Mouse (Mus musculus): Measurements from ENCODE around the gene Fbxl3. TPM values are rescaled to one million over a fixed set of nuclear protein-coding genes. Genes with fewer than 3 reads are reported as not detected.
A peak's percentile ranks its signal among the peaks of the same experiment; 100 is the strongest.

Fbxl3 gene
- polyA plus RNA-seq (2015; fragmentation: Nextera tagmentation; extraction: Ambion mirVana): 18.8 and 20.0 TPM in 2 replicates

DNA sequence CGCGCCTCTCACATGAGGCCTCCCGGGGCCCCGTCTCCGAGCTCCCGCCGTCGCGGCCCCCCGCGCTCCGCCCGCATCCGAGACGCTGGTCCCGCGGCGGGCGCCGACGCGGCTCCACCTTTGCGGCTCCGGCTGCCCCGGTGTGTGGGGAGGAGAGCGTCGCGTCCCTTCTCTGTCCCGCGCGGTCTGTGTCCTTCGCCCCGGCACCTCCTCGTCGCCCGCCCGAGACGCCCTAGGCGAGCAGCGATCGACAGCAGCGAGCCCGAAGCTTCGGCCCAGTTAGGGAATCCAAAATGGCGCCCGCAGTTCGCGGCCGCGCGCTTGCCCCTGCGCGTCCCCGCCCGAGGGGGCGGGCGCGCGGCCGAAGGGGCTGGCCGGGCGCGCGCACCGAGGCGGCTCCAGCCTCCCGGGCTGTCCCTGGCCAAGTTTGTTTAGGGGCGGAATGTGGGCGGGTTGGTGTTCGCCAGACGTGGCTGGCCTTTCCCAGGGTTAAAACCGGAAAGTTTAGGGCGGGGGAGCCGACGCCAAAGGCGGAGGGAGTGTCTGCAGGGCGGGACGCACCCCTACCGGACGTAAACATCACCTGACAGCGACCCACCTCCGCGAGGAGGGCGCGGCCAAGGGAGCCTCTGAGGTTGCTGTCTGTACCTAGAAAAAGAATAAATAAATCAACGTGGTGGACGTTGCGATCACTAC is at the start of gene Fbxl3:
Gene Fbxl3 (minus strand): TSS at position 329 of the 696 bp plus-strand sequence.
- Histone ChIP-seq H3K4me3 (peak within 1 kb of the TSS; percentile 97), H3K27me3 (no peaks in the 10 kb centered on the region), H3K4me1 (replicated peaks) (peaks cover 13% of the 10 kb centered on the region), H3K9ac (peak within 1 kb of the TSS; percentile 100), H3K36me3 (no peaks in the 10 kb centered on the region; the same call in 1 of the 2 replicates), H3K27ac (peak within 1 kb of the TSS; percentile 99), H3K9me3 (replicated peaks) (no peaks in the 10 kb centered on the region), H3K4me2 (peak within 1 kb of the TSS; percentile 69)
- peak; percentile 94 for ATAC-seq (replicated peaks; ENCODE audit: insufficient number of reproducible peaks, insufficient read depth, low FRiP score, low read depth)
- under 1% methylated on average over 88 of the region's 88 CpGs for WGBS

GRCm38 (mm10) chr14:103131991-103132390 is 32.6 kb upstream of the Fbxl3 start:
- Histone ChIP-seq H3K9me3 (replicated peaks) (no peaks in the 10 kb centered on the region), H3K27me3 (no peaks in the 10 kb centered on the region), H3K4me2 (no peak overlapping the region), H3K36me3 (peaks cover 53% of the 10 kb centered on the region), H3K27ac (no peak overlapping the region), H3K9ac (no peak overlapping the region), H3K4me1 (replicated peaks) (no peaks in the 10 kb centered on the region), H3K4me3 (no peak overlapping the region)
- WGBS: 85% methylated on average over 2 of the region's 2 CpGs
- ATAC-seq (replicated peaks; ENCODE audit: insufficient number of reproducible peaks, insufficient read depth, low FRiP score, low read depth): no peak

GRCm38 (mm10) chr14:103125756-103126155 is 26.4 kb upstream of the Fbxl3 start:
- Histone ChIP-seq H3K36me3 (peaks cover 41% of the 10 kb centered on the region), H3K4me3 (no peak overlapping the region), H3K27me3 (no peaks in the 10 kb centered on the region), H3K9ac (no peak overlapping the region), H3K27ac (no peak overlapping the region), H3K4me2 (no peak overlapping the region), H3K4me1 (replicated peaks) (no peaks in the 10 kb centered on the region), H3K9me3 (replicated peaks) (no peaks in the 10 kb centered on the region)
- ATAC-seq (replicated peaks; ENCODE audit: insufficient number of reproducible peaks, insufficient read depth, low FRiP score, low read depth): no peak
- WGBS: 85% methylated on average over 6 of the region's 6 CpGs

DNA sequence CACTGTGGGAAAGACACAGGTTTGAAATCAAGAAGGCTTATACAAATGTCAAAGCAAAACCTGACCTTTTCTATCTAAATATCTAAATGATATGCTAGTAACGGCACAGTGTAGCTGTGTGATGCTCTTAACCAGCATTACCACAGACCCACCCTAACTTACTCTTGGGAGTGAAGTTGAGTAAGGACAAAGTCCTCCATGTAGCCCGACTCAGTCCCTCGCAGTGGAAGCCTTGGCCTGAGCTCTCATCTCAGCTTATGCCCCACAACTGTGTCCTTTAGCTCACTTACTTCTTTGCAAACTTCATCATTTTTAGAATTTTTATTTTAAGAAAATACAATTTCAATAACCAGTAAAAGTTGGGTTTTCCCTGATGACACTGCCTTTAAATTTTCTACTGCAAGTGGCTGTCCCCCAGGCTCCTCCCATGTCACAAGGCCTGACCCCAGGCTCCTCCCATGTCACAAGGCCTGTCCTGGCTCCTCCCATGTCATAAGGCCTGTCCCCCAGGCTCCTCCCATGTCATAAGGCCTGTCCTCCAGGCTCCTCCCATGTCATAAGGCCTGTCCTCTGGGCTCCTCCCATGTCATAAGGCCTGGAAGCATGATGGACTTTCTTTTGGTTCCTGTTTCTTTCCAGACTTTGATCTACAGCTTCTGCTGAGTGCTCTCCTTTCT is 15.8 kb upstream of the Fbxl3 start:
- no peak overlapping the region for H3K4me2 ChIP-seq
- H3K36me3 ChIP-seq: peaks cover 52% of the 10 kb centered on the region

DNA sequence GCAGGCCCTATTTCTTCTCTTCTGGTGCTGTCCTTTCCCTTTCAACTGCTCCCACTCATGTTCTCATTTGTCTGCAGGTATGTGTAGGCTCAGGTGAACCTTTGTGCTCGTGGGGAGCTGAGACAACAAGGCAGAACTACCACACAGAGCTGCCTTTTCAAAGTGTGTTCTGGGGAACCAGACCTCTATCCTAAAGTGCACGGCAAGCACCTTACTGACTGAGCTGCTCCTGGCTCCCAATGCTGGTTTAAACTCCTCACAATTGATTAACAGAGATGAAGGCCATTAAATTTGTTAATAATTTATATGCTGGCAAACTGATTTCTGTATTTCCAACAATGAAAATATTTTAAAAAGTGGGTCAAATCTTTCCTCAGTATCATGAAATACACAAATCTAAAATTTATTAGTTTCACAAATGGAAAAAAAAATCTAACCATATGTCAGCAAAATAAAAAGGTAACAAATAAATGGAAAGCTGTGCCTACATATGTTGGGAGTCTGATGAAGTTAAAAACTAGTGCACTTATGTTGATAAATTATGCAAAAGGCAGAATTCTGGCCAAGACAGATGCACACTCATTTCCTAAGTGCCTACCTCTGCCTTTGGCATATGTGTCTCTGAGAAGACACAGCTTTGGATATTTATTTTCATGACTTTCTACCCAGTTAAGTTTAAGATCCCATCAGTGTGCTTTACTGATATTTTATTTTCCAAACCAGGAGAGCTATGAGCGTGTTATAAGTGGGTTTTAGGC is 13.4 kb upstream of the Fbxl3 start:
- ATAC-seq (replicated peaks; ENCODE audit: insufficient number of reproducible peaks, insufficient read depth, low FRiP score, low read depth): no peak

More for the DNA sequence above, 15.8 kb upstream of the Fbxl3 start:
- H3K27ac ChIP-seq: no peak overlapping the region
- H3K4me3 ChIP-seq: no peak overlapping the region
- H3K4me1 ChIP-seq (replicated peaks): no peaks in the 10 kb centered on the region
- no peak for ATAC-seq (replicated peaks; ENCODE audit: insufficient number of reproducible peaks, insufficient read depth, low FRiP score, low read depth)
- no peaks in the 10 kb centered on the region for H3K27me3 ChIP-seq
- H3K9me3 ChIP-seq (replicated peaks): no peaks in the 10 kb centered on the region
- H3K9ac ChIP-seq: no peak overlapping the region
- WGBS: 92% methylated on average over 3 of the region's 3 CpGs

GRCm38 (mm10) chr14:103109971-103110370 is 10.6 kb upstream of the Fbxl3 start:
- no peak for ATAC-seq (replicated peaks; ENCODE audit: insufficient number of reproducible peaks, insufficient read depth, low FRiP score, low read depth)
- no peaks in the 10 kb centered on the region for H3K27me3 ChIP-seq
- peaks cover 12% of the 10 kb centered on the region; the same call in 1 of the 2 replicates for H3K36me3 ChIP-seq
- H3K4me3 ChIP-seq: no peak overlapping the region
- 79% methylated on average over 4 of the region's 4 CpGs for WGBS
- H3K9me3 ChIP-seq (replicated peaks): no peaks in the 10 kb centered on the region
- no peak overlapping the region for H3K9ac ChIP-seq
- H3K27ac ChIP-seq: no peak overlapping the region
- H3K4me1 ChIP-seq (replicated peaks): no peaks in the 10 kb centered on the region
- no peak overlapping the region for H3K4me2 ChIP-seq

More for the DNA sequence above, 13.4 kb upstream of the Fbxl3 start:
- Histone ChIP-seq H3K9ac (no peak overlapping the region), H3K4me2 (no peak overlapping the region), H3K9me3 (replicated peaks) (no peaks in the 10 kb centered on the region), H3K27ac (no peak overlapping the region), H3K27me3 (no peaks in the 10 kb centered on the region), H3K4me1 (replicated peaks) (no peaks in the 10 kb centered on the region), H3K36me3 (peaks cover 37% of the 10 kb centered on the region), H3K4me3 (no peak overlapping the region)
- 88% methylated on average over 3 of the region's 3 CpGs for WGBS

DNA sequence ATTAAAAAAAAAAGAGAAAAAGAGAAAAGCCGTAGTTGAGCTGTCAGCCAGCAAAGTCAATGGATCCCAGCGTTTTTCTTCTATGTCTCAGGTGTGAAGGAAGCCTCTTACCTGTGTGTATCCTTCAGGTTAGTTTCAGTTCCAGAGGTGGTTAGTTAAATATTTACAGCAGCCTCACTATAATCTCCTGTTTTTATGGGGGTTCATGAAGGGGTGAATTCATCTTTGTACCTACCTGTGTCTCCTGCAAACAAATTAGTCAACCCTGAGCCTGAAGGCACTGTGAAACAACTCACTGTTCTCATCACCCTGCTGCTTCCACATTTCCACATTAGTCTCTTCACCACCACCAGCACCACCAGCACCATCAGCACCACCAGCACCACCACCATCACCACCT is 6.9 kb upstream of the Fbxl3 start:
- Histone ChIP-seq H3K27me3 (no peaks in the 10 kb centered on the region), H3K9me3 (replicated peaks) (no peaks in the 10 kb centered on the region), H3K4me1 (replicated peaks) (no peaks in the 10 kb centered on the region), H3K4me2 (no peak overlapping the region), H3K9ac (no peak overlapping the region), H3K4me3 (no peak overlapping the region), H3K27ac (no peak overlapping the region), H3K36me3 (no peaks in the 10 kb centered on the region)
- WGBS: 89% methylated on average over 2 of the region's 2 CpGs
- ATAC-seq (replicated peaks; ENCODE audit: insufficient number of reproducible peaks, insufficient read depth, low FRiP score, low read depth): no peak

DNA sequence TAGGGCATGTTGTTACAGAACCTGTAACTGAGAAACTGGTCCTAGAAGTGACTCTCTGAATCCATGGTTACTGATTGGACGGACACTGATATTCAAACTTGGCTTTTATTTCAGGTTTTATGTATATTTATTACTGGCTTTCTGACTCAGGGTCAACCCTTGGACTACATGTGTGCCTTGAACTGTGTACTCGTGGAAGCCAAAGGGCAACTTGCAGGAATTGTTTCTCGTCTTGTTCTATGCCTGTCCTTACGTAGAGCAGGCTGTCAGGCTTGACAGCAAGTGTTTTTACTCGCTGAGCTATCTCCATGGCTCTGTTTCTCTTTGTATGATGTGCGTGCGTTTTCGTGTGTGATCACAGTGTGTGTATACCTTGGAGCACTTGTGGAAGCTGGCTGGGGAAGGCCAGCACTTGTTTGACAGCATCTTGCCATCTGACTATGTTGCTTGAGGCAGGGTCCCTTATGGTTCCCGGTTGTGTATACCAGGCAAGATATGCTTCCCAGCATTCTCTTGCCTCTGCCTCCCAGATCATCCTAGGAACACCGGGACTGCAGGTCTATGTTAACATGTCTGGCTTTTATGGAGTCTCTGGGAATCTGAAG is 3.5 kb upstream of the Fbxl3 start:
- Histone ChIP-seq H3K9me3 (replicated peaks) (no peaks in the 10 kb centered on the region), H3K27me3 (no peaks in the 10 kb centered on the region), H3K36me3 (no peaks in the 10 kb centered on the region), H3K4me3 (no peak overlapping the region), H3K9ac (no peak overlapping the region), H3K27ac (no peak overlapping the region), H3K4me2 (no peak overlapping the region), H3K4me1 (replicated peaks) (peaks cover 3% of the 10 kb centered on the region)
- WGBS: 66% methylated on average over 10 of the region's 10 CpGs
- ATAC-seq (replicated peaks; ENCODE audit: insufficient number of reproducible peaks, insufficient read depth, low FRiP score, low read depth): no peak

GRCm38 (mm10) chr14:103102246-103102645 is 2.9 kb upstream of the Fbxl3 start:
- 72% methylated on average over 6 of the region's 6 CpGs for WGBS
- Histone ChIP-seq H3K4me3 (no peak overlapping the region), H3K9me3 (replicated peaks) (no peaks in the 10 kb centered on the region), H3K27ac (no peak overlapping the region), H3K27me3 (no peaks in the 10 kb centered on the region), H3K4me2 (no peak overlapping the region), H3K9ac (no peak overlapping the region), H3K4me1 (replicated peaks) (peaks cover 7% of the 10 kb centered on the region), H3K36me3 (no peaks in the 10 kb centered on the region)
- no peak for ATAC-seq (replicated peaks; ENCODE audit: insufficient number of reproducible peaks, insufficient read depth, low FRiP score, low read depth)

DNA sequence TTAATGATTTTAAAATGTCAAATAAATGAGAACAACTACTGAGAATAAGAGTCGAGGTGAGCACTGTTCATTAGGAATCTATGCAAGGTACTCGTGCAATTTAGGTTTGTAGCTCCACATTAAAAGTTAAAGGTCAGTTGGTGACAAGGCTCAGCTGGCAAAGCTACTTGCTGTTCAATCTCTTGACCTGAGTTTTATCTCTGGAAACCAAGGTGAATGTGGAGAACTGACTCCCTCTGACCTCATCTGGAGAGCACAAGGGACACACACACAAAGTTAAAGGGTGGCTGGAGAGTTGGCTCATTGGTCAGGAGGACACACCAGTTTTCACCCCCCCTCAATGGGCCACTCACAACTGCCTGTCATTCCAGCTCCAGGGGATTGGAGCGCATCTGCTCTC is 1.8 kb upstream of the Fbxl3 start:
- Histone ChIP-seq H3K27ac (no peak overlapping the region), H3K4me3 (no peak overlapping the region), H3K9me3 (replicated peaks) (no peaks in the 10 kb centered on the region), H3K9ac (no peak overlapping the region), H3K27me3 (no peaks in the 10 kb centered on the region), H3K36me3 (no peaks in the 10 kb centered on the region), H3K4me1 (replicated peaks) (peaks cover 13% of the 10 kb centered on the region), H3K4me2 (no peak overlapping the region)
- 67% methylated on average over 3 of the region's 3 CpGs for WGBS
- no peak for ATAC-seq (replicated peaks; ENCODE audit: insufficient number of reproducible peaks, insufficient read depth, low FRiP score, low read depth)

DNA sequence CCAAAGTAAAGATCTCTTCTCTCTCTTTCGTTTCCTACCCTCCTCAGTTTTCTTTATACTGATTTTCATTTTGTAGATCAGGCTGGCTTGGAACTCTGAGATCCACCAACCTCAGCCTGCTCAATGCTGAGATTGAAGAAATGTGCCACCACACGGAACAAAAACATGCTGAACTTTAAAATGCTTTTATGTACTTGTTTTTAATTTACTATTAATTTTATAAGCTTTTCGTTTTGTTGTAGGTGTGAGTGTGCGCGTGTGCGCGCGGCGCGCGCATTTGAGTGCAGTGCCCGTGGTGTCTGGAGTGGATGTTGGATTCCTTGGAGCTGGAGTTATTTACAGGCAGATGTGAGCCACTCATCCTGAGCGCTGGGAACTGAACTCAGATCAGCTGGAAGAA is 930 bp upstream of the Fbxl3 start:
- peak overlapping the region; percentile 97; the same call in 1 of the 2 replicates for H3K4me3 ChIP-seq
- peak overlapping the region; percentile 69 for H3K4me2 ChIP-seq

More for the DNA sequence above, 930 bp upstream of the Fbxl3 start:
- H3K9ac ChIP-seq: no peak overlapping the region
- ATAC-seq (replicated peaks; ENCODE audit: insufficient number of reproducible peaks, insufficient read depth, low FRiP score, low read depth): no peak
- H3K4me1 ChIP-seq (replicated peaks): peaks cover 13% of the 10 kb centered on the region
- no peaks in the 10 kb centered on the region for H3K9me3 ChIP-seq (replicated peaks)
- no peaks in the 10 kb centered on the region for H3K36me3 ChIP-seq
- H3K27me3 ChIP-seq: no peaks in the 10 kb centered on the region
- 0 out of 2 replicates have a peak overlapping the region, but pooled peaks have one; percentile 99 for H3K27ac ChIP-seq
- 82% methylated on average over 13 of the region's 13 CpGs for WGBS

All from heart, embryonic 15.5 days (tissue).